Mouse (Mus musculus): ENCODE results near the gene Cpxm2. TPM values are rescaled to one million over a fixed set of nuclear protein-coding genes. Genes with fewer than 3 reads are reported as not detected.
A peak's percentile ranks its signal among the peaks of the same experiment; 100 is the strongest.

Cpxm2 gene
- polyA plus RNA-seq, 1 experiment from 2014 or later = 3.4 TPM

DNA sequence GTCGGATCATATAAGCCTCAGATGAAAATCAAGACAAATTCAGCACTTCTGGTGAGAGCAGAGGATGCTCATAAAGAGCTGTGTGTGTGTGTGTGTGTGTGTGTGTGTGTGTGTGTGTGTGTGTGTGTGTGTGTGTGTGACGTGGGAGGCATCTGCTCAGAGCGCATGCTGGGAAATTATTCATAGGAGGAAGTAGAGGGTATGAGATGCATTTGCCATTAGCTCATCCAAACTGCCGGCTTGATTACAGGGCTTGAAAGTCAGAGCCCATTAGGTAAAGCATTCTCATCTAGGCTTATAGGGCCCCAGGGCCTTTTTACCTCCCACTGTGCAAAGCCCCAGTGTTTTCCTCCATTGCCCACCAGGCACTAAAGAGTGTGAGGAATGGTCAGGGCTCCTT lies 107.9 kb downstream of the Cpxm2 start:
- WGBS = 34% methylated on average over 4 of the region's 4 CpGs
- no peaks in the 10 kb centered on the region for H3K9me3 ChIP-seq (ENCODE audit: control insufficient read depth, low read depth, low read length)
- no peaks in the 10 kb centered on the region for H3K4me1 ChIP-seq (ENCODE audit: control insufficient read depth, insufficient read depth, low read length)
- ATAC-seq (ENCODE audit: insufficient number of reproducible peaks, insufficient read depth, low FRiP score, low read depth) = peak; percentile 53; the same call in 1 of the 2 replicates
- no peak overlapping the region for H3K4me3 ChIP-seq (ENCODE audit: low read depth, low read length)
- no peak overlapping the region for H3K9ac ChIP-seq (replicated peaks; ENCODE audit: low read depth, low read length)
- no peak overlapping the region for H3K27ac ChIP-seq (ENCODE audit: low read length)
- no peaks in the 10 kb centered on the region for H3K36me3 ChIP-seq (ENCODE audit: control insufficient read depth, insufficient read depth, low read length)
- no peaks in the 10 kb centered on the region for H3K27me3 ChIP-seq (ENCODE audit: control insufficient read depth, insufficient read depth, low read length)
- H3K4me2 ChIP-seq (replicated peaks; ENCODE audit: low read depth, low read length) = no peak overlapping the region

DNA sequence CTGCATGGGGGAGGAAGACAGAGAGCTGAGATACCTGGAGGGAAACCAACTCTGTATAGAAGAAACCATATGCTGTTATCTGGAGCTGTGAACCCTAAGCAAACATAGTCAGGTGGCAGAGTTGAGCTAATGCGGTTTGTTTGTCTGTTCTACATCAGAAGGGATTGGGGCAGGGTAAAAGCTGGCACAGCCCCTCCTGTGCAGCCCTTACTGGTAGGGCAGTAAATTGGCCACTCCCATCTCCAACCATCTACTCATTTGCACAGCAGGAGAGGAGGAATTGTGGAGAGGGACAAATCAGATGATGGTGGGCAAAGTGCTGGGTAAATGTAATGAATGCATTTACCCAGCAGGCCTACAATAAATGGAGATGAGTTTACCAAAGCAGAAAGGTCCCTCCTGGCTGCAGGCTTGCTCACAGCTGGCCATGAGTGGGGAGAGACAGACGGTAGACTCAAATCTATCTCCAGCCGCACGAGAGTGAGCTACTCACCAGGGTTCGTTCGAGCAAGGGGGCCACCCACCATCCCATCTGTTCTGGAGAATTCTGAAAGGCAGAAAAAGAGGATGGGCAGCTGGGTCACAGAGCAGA lies 122.5 kb downstream of the Cpxm2 start:
- Histone ChIP-seq H3K27ac (ENCODE audit: low read length) (no peak overlapping the region), H3K36me3 (ENCODE audit: control insufficient read depth, insufficient read depth, low read length) (no peaks in the 10 kb centered on the region), H3K9me3 (ENCODE audit: control insufficient read depth, low read depth, low read length) (no peaks in the 10 kb centered on the region), H3K27me3 (ENCODE audit: control insufficient read depth, insufficient read depth, low read length) (no peaks in the 10 kb centered on the region), H3K4me1 (ENCODE audit: control insufficient read depth, insufficient read depth, low read length) (no peaks in the 10 kb centered on the region), H3K9ac (replicated peaks; ENCODE audit: low read depth, low read length) (no peak overlapping the region), H3K4me3 (ENCODE audit: low read depth, low read length) (no peak overlapping the region), H3K4me2 (replicated peaks; ENCODE audit: low read depth, low read length) (no peak overlapping the region)
- 0 out of 2 replicates have a peak, but pooled peaks have one; percentile 63 for ATAC-seq (ENCODE audit: insufficient number of reproducible peaks, insufficient read depth, low FRiP score, low read depth)
- 59% methylated on average over 6 of the region's 6 CpGs for WGBS

DNA sequence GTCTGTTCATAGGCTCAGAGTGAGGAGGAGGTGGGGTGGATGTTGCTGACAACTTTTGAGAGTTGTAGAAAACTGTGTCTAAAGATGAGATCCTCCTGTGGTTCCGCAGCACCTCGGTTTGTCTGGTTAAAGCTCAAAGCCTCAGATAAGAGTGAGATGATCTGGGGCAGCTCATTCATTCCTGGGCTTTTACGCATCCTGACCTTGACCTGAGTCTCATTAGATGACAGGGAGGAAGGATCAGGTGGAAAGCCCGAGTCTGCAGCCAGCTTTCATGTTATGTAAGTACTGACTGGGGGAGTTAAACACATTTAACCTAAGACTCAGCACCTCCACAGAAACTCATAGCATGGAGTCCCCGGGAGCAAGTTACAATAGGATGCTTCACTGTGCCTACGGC lies 127.9 kb downstream of the Cpxm2 start:
- no peaks in the 10 kb centered on the region for H3K27me3 ChIP-seq (ENCODE audit: control insufficient read depth, insufficient read depth, low read length)
- ATAC-seq (ENCODE audit: insufficient number of reproducible peaks, insufficient read depth, low FRiP score, low read depth) = no peak
- no peak overlapping the region for H3K4me2 ChIP-seq (replicated peaks; ENCODE audit: low read depth, low read length)
- no peak overlapping the region for H3K4me3 ChIP-seq (ENCODE audit: low read depth, low read length)
- no peak overlapping the region for H3K9ac ChIP-seq (replicated peaks; ENCODE audit: low read depth, low read length)
- no peak overlapping the region for H3K27ac ChIP-seq (ENCODE audit: low read length)
- no peaks in the 10 kb centered on the region for H3K9me3 ChIP-seq (ENCODE audit: control insufficient read depth, low read depth, low read length)
- 52% methylated on average over 6 of the region's 6 CpGs for WGBS
- no peaks in the 10 kb centered on the region for H3K4me1 ChIP-seq (ENCODE audit: control insufficient read depth, insufficient read depth, low read length)
- no peaks in the 10 kb centered on the region for H3K36me3 ChIP-seq (ENCODE audit: control insufficient read depth, insufficient read depth, low read length)

DNA sequence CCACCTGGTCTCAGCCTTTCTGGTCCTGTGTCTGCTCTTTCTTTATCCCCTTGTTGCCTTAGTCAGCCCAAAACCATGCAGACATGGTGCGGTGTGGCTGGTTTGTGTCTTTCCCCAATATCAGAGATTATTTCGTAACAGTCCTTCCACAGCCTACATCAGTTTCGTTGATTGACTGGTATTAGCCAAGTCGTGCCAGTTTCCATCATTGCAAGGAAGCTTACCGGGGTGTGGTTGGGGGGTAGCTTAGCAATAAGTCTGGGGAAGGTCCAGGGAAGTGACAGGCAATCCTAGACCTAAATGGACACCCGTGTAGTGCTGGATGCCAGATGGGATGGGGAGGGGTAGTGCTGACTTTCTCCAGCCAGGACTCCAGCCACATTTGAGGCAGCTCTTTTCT lies 128.9 kb downstream of the Cpxm2 start:
- 60% methylated on average over 6 of the region's 6 CpGs for WGBS
- Histone ChIP-seq H3K4me2 (replicated peaks; ENCODE audit: low read depth, low read length) (no peak overlapping the region), H3K9ac (replicated peaks; ENCODE audit: low read depth, low read length) (no peak overlapping the region), H3K4me1 (ENCODE audit: control insufficient read depth, insufficient read depth, low read length) (no peaks in the 10 kb centered on the region), H3K27me3 (ENCODE audit: control insufficient read depth, insufficient read depth, low read length) (no peaks in the 10 kb centered on the region), H3K9me3 (ENCODE audit: control insufficient read depth, low read depth, low read length) (no peaks in the 10 kb centered on the region), H3K4me3 (ENCODE audit: low read depth, low read length) (no peak overlapping the region), H3K27ac (ENCODE audit: low read length) (no peak overlapping the region), H3K36me3 (ENCODE audit: control insufficient read depth, insufficient read depth, low read length) (no peaks in the 10 kb centered on the region)
- no peak for ATAC-seq (ENCODE audit: insufficient number of reproducible peaks, insufficient read depth, low FRiP score, low read depth)

DNA sequence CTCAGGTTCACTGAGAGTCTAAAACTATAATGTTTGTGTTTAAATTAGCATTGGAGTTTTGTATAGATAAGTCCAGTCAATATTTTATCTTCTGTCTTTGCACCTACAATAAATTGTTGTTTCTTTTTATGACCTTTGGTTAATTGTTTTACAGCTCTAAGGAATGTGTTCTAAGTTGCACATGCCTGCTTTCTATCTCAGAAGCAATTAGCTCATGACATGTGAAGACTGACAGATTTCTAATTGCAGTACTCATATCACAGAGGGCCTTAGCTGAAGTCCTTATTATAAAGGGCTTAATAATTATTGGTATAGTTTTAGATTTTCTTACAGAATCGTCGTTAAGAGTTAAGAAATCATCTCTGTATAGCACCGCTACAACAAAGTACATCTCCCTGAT lies 138.6 kb downstream of the Cpxm2 start:
- 73% methylated on average over 3 of the region's 3 CpGs for WGBS
- H3K4me3 ChIP-seq (ENCODE audit: low read depth, low read length) = no peak overlapping the region

DNA sequence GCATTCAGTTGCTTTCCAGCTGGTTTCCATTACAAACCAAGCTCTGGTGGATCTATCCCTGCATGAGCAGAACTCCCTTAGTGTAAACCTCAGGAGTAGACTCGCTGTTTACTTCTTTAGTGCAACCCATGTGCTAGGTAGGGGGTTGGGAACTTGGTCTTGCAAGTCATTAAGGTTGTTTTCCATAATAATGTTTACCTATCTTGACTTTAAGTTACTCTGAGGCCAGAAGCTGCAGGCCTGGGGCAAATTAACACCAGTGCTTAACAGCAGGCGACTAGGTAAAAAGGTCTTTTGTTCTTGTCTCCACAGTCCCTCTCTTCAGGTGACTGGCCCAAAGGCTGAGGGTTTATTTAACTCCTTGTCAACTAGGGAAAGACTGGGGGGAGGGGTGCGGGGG lies 139.3 kb downstream of the Cpxm2 start:
- Histone ChIP-seq H3K4me2 (replicated peaks; ENCODE audit: low read depth, low read length) (no peak overlapping the region), H3K36me3 (ENCODE audit: control insufficient read depth, insufficient read depth, low read length) (no peaks in the 10 kb centered on the region), H3K27me3 (ENCODE audit: control insufficient read depth, insufficient read depth, low read length) (no peaks in the 10 kb centered on the region), H3K4me1 (ENCODE audit: control insufficient read depth, insufficient read depth, low read length) (no peaks in the 10 kb centered on the region), H3K9ac (replicated peaks; ENCODE audit: low read depth, low read length) (no peak overlapping the region), H3K4me3 (ENCODE audit: low read depth, low read length) (no peak overlapping the region), H3K27ac (ENCODE audit: low read length) (no peak overlapping the region), H3K9me3 (ENCODE audit: control insufficient read depth, low read depth, low read length) (no peaks in the 10 kb centered on the region)
- no peak for ATAC-seq (ENCODE audit: insufficient number of reproducible peaks, insufficient read depth, low FRiP score, low read depth)
- 15% methylated on average over 3 of the region's 3 CpGs for WGBS

More for the DNA sequence above, 138.6 kb downstream of the Cpxm2 start:
- Histone ChIP-seq H3K9ac (replicated peaks; ENCODE audit: low read depth, low read length) (no peak overlapping the region), H3K4me1 (ENCODE audit: control insufficient read depth, insufficient read depth, low read length) (no peaks in the 10 kb centered on the region), H3K27me3 (ENCODE audit: control insufficient read depth, insufficient read depth, low read length) (no peaks in the 10 kb centered on the region), H3K36me3 (ENCODE audit: control insufficient read depth, insufficient read depth, low read length) (no peaks in the 10 kb centered on the region), H3K9me3 (ENCODE audit: control insufficient read depth, low read depth, low read length) (no peaks in the 10 kb centered on the region), H3K27ac (ENCODE audit: low read length) (no peak overlapping the region), H3K4me2 (replicated peaks; ENCODE audit: low read depth, low read length) (no peak overlapping the region)
- no peak for ATAC-seq (ENCODE audit: insufficient number of reproducible peaks, insufficient read depth, low FRiP score, low read depth)

DNA sequence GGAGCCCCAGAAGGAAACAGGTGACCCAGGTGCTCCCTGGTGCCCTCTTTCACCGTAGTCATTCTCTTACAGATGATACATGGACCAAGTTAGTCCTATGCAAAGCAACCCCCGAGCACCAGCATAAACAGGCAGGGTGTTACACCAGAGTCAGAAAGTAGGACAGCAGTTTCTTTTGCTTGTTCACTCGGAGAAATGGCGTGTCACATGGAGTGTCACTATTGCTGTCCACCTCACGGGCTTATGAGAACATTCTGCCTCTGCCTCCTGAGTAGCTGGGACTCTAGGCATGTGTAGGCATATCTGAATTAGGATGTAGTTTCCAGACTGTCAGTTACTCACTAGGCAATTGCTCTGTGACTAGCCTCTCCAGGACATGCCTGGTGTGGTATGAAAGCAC lies 140.6 kb downstream of the Cpxm2 start:
- no peaks in the 10 kb centered on the region for H3K27me3 ChIP-seq (ENCODE audit: control insufficient read depth, insufficient read depth, low read length)
- no peak overlapping the region for H3K4me3 ChIP-seq (ENCODE audit: low read depth, low read length)
- H3K4me2 ChIP-seq (replicated peaks; ENCODE audit: low read depth, low read length) = no peak overlapping the region
- no peaks in the 10 kb centered on the region for H3K36me3 ChIP-seq (ENCODE audit: control insufficient read depth, insufficient read depth, low read length)
- no peaks in the 10 kb centered on the region for H3K9me3 ChIP-seq (ENCODE audit: control insufficient read depth, low read depth, low read length)
- 79% methylated on average over 5 of the region's 5 CpGs for WGBS
- no peak for ATAC-seq (ENCODE audit: insufficient number of reproducible peaks, insufficient read depth, low FRiP score, low read depth)
- no peak overlapping the region for H3K9ac ChIP-seq (replicated peaks; ENCODE audit: low read depth, low read length)
- H3K27ac ChIP-seq (ENCODE audit: low read length) = no peak overlapping the region
- no peaks in the 10 kb centered on the region for H3K4me1 ChIP-seq (ENCODE audit: control insufficient read depth, insufficient read depth, low read length)

DNA sequence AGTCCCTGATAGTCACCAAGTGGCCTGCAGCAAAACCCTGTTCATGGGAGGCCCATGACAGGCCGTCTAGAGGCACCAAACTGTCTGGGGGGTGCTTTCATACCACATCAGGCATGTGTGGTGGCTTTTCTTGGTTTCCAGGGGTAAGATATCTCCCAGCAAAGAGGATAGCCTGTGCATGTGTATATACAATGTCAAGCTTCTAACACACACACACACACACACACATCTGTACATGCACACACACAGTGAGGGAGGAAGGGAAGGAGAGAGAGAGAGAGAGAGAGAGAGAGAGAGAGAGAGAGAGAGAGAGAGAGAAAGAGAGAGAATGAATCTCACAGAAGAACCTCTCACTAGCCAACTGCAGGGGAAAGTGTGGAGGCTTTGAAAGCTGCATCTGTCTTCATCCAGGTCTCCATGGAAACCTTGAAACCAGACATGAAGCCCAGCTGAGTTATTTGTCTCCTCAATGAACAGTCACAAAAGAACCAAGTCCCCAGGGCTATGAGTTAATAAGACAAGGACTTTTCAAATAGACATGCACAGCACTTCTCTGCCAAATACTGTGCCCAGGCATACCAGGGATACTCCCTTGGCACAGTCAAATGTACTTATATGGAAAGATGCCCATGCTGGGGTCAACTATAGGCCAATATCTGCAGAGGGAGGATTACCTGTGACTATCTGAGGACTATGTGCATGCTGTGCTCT lies 141.4 kb downstream of the Cpxm2 start:
- H3K27ac ChIP-seq (ENCODE audit: low read length) = no peak overlapping the region
- no peak for ATAC-seq (ENCODE audit: insufficient number of reproducible peaks, insufficient read depth, low FRiP score, low read depth)
- H3K9me3 ChIP-seq (ENCODE audit: control insufficient read depth, low read depth, low read length) = no peaks in the 10 kb centered on the region
- WGBS = 38% methylated on average over 1 of the region's 1 CpGs
- no peak overlapping the region for H3K9ac ChIP-seq (replicated peaks; ENCODE audit: low read depth, low read length)
- no peaks in the 10 kb centered on the region for H3K36me3 ChIP-seq (ENCODE audit: control insufficient read depth, insufficient read depth, low read length)
- no peaks in the 10 kb centered on the region for H3K4me1 ChIP-seq (ENCODE audit: control insufficient read depth, insufficient read depth, low read length)
- no peak overlapping the region for H3K4me2 ChIP-seq (replicated peaks; ENCODE audit: low read depth, low read length)
- H3K27me3 ChIP-seq (ENCODE audit: control insufficient read depth, insufficient read depth, low read length) = no peaks in the 10 kb centered on the region
- no peak overlapping the region for H3K4me3 ChIP-seq (ENCODE audit: low read depth, low read length)

DNA sequence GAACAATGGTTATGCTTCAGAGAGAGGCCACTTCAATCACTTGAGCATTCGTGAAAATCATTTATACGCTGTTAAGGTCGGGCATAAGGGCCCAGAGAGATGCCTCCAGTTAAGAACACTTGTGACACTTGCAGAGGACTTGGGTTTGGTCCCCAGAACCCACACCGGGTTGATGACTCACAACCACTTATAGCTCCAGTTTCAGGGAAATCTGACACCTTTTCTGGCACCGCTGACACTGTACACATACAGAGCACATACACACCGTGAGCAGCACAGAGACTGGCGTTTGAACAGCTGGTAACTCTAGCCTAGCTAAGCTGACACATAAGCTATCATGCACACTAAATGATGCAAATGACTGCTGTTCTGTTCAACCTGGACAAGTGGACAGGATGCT lies 145.5 kb downstream of the Cpxm2 start:
- no peak for ATAC-seq (ENCODE audit: insufficient number of reproducible peaks, insufficient read depth, low FRiP score, low read depth)
- Histone ChIP-seq H3K4me3 (ENCODE audit: low read depth, low read length) (no peak overlapping the region), H3K27ac (ENCODE audit: low read length) (no peak overlapping the region), H3K27me3 (ENCODE audit: control insufficient read depth, insufficient read depth, low read length) (no peaks in the 10 kb centered on the region), H3K4me1 (ENCODE audit: control insufficient read depth, insufficient read depth, low read length) (no peaks in the 10 kb centered on the region), H3K9me3 (ENCODE audit: control insufficient read depth, low read depth, low read length) (no peaks in the 10 kb centered on the region), H3K9ac (replicated peaks; ENCODE audit: low read depth, low read length) (no peak overlapping the region), H3K36me3 (ENCODE audit: control insufficient read depth, insufficient read depth, low read length) (no peaks in the 10 kb centered on the region), H3K4me2 (replicated peaks; ENCODE audit: low read depth, low read length) (no peak overlapping the region)
- 65% methylated on average over 7 of the region's 7 CpGs for whole genome bisulfite sequencing

All from stomach, embryonic 14.5 days (tissue).